Mouse (Mus musculus) adrenal gland, postnatal 0 days (tissue): ENCODE data around the gene Gpatch8. TPM values are rescaled to one million over a fixed set of nuclear protein-coding genes. Genes with fewer than 3 reads are reported as not detected.

ENCODE experiments used
- polyA plus RNA-seq: library from polyadenylated mRNA; unstranded; fragments of >200 nt; fragmentation: Nextera tagmentation; extraction: Ambion mirVana; gene quantifications from 2 replicates; pipeline ENCODE4 v1.2.1, GENCODE M21; 2015

Gpatch8 gene
- polyA plus RNA-seq: 23.8 and 30.4 TPM in 2 replicates

GRCm38 (mm10) chr11:102556031-102556715 lies at the start of gene Gpatch8:
TSS of gene Gpatch8 (minus strand) at chr11:102556392.

GRCm38 (mm10) chr11:102604010-102604584 lies 47.9 kb upstream of the Gpatch8 start, which contains the start of gene Fzd2:
TSS of gene Fzd2 (plus strand) at chr11:102604396.

GRCm38 (mm10) chr11:102579165-102580033 lies 23.2 kb upstream of the Gpatch8 start, which contains the start of gene Gm11627:
TSS of gene Gm11627 (minus strand) at chr11:102579461.

GRCm38 (mm10) chr11:102469648-102470357 lies 86.4 kb downstream of the Gpatch8 start, which contains the start of gene Itga2b:
TSS of gene Itga2b (minus strand) at chr11:102470122.

GRCm38 (mm10) chr11:102447497-102447896 lies 108.7 kb downstream of the Gpatch8 start, which contains the start of gene Fam171a2:
TSS of gene Fam171a2 (minus strand) at chr11:102447682.

GRCm38 (mm10) chr11:102430121-102431017 lies 125.8 kb downstream of the Gpatch8 start, which contains the start of gene Grn:
TSS of gene Grn (plus strand) at chr11:102430315.

Other genes with a start within 250 kb of the Gpatch8 start
- 51.6 and 62.7 TPM in 2 replicates for gene Ubtf, start 236.7 kb downstream of the Gpatch8 start, polyA plus RNA-seq
- 15.4 and 17.7 TPM in 2 replicates for gene Slc4a1, start 190.2 kb downstream of the Gpatch8 start, polyA plus RNA-seq
- gene Rundc3a, start 163.0 kb downstream of the Gpatch8 start, polyA plus RNA-seq: 38.2 and 52.7 TPM in 2 replicates
- gene Slc25a39, start 148.4 kb downstream of the Gpatch8 start, polyA plus RNA-seq: 201 and 336 TPM in 2 replicates
- gene Grn, start 126.1 kb downstream of the Gpatch8 start, polyA plus RNA-seq: 180 and 237 TPM in 2 replicates
- 5.4 and 8.2 TPM in 2 replicates for gene Fam171a2, start 108.7 kb downstream of the Gpatch8 start, polyA plus RNA-seq
- gene Itga2b, start 86.3 kb downstream of the Gpatch8 start, polyA plus RNA-seq: 10.6 and 15.9 TPM in 2 replicates
- gene Gm11627, start 23.1 kb upstream of the Gpatch8 start, polyA plus RNA-seq: 6.1 and 10.6 TPM in 2 replicates
- gene Fzd2, start 48.0 kb upstream of the Gpatch8 start, polyA plus RNA-seq: 11.8 and 20.1 TPM in 2 replicates
- 0.07 and 0.11 TPM in 2 replicates for gene Meioc, start 107.3 kb upstream of the Gpatch8 start, polyA plus RNA-seq
- 22.5 and 30.7 TPM in 2 replicates for gene Ccdc43, start 141.4 kb upstream of the Gpatch8 start, polyA plus RNA-seq
- gene Adam11, start 205.0 kb upstream of the Gpatch8 start, polyA plus RNA-seq: 2.9 and 3.7 TPM in 2 replicates